Mouse (Mus musculus) thymus, adult 2 months (tissue): Measurements from ENCODE around the gene Adgre4.

Source experiments
- CTCF ChIP-seq: fragments of 200-500 bp; IDR thresholded peaks from 2 replicates; pipeline ENCODE4 v1.5.1; 2012; ENCODE audit warnings: mild to moderate bottlenecking, control low read depth, low read length, moderate library complexity, borderline replicate concordance; ENCODE audit not compliant: control insufficient read depth, poor library complexity, insufficient read depth; ENCODE audit errors: extremely low read depth
- POLR2A ChIP-seq: fragments of 200-500 bp; IDR thresholded peaks from 2 replicates; pipeline ENCODE4 v1.6.1; 2012; ENCODE audit warnings: mild to moderate bottlenecking, low read length, control low read depth, moderate library complexity; ENCODE audit not compliant: control insufficient read depth, poor library complexity, insufficient read depth; ENCODE audit errors: extremely low read depth

DNA sequence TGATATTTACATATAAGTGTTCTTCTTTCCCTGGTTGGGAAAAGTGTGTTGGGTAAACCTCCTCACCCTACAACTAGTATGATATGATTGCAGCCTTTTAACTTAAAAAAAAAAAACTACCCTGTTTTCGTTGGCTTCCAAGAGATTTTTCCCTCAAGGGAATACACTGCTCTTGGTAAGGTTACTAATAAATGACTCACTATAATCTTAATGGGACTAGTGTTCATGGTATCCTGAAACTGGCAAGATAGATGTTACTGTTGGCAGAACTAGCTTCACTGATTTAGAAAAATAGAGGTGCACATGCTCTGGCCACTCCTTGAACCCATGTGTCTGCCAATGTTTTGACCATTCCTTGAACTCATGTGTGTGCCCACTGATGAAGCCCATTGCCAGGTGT is 71.8 kb downstream of the Adgre4 start:
- TF ChIP-seq CTCF = no peak
- TF ChIP-seq POLR2A = no peak
